Mouse (Mus musculus): ENCODE results near the gene Ccdc93.

DNA sequence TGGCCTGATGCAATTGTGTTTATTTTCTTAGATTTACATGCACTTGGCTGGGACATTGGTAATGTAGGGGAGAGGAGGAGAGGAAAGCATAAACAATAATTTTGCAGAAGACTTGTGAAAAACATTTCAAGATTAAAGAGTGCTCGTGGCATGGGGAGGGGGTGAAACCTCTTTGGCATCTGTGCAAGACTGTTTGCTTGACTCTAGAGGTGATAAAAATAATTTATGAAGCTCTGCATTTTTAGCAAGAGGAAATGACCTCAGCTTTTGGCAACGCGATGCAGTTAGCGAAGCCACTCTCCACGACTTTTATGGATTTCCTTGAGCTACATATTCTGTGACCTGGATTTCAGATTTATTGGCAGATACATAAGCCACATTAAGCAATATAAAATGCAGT lies 36.1 kb upstream of the Ccdc93 start:
- TF ChIP-seq GATA1 (IDR thresholded peaks at IDR 0.05; ENCODE audit: low read length) (no peak), TAL1 (IDR thresholded peaks at IDR 0.05; ENCODE audit: low read length) (no peak)
